Mouse (Mus musculus): ENCODE measurements around the gene Maff.

DNA sequence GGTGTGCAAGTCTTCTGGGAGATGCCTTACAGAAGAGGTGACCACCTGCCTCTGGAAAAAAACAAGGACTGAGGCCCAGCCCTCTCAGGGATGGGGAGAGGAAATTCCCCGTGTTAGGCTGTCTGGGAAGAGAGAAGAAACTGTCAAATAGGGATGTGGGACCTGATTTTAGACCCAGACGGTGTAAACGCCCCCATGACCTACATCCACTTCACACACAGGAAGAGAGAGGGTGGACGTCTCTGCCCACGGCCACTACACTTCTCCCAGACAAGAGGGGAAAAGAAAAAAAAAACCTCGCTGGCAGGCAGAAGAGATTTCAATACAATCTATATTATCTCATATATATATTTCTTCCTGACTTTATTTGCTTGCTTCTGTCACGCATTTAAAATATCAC, 13.9 kb downstream of the Maff start:
- no peak for TF ChIP-seq CTCF (IDR thresholded peaks at IDR 0.05; ENCODE audit: extremely low read depth, insufficient read depth, low read length)
- TF ChIP-seq POLR2A (IDR thresholded peaks at IDR 0.05; ENCODE audit: extremely low read depth, insufficient read depth, low read length), result no peak

All from cortical plate, adult 2 months (tissue).